Mouse (Mus musculus): ENCODE measurements at regions not wholly inside any gene's neighbourhood (a gene's known extent, or its start where the extent isn't known, plus 50 kb on each side); places are given as distances from the start of the nearest gene placed in this dataset.

DNA sequence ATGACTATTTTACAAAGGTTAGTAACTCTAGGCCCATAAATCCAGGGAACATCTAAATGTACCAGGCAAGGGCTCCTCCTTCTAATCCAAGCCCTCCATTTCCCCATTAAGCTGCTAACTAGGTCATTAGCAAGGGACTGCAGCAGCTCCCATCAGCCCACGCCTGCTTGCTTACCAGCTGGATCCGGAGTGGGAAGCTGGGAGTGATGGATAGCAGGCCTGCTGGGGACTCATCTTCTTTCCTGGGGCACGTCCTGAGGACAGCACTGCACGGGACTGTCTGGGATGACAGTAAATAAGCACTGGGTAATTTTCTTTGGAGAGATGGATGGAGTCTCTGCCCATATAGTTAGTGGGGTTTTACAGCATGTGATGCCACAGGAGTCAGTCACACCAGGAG, 276.0 kb downstream of the Tcerg1l start:
- Histone ChIP-seq H3K4me3 (ENCODE audit: low read depth, low read length) (no peak overlapping the region), H3K27me3 (ENCODE audit: control insufficient read depth, insufficient read depth, low read length) (no peaks in the 10 kb centered on the region), H3K27ac (ENCODE audit: insufficient read depth, low read depth, low read length) (no peak overlapping the region), H3K4me1 (ENCODE audit: control insufficient read depth, insufficient read depth, insufficient read length, low read length) (no peaks in the 10 kb centered on the region), H3K36me3 (ENCODE audit: control insufficient read depth, insufficient read depth, low read length) (no peaks in the 10 kb centered on the region)
- no peak for TF ChIP-seq POLR2A (IDR thresholded peaks at IDR 0.05; ENCODE audit: low read depth, low read length)
- TF ChIP-seq CTCF (IDR thresholded peaks at IDR 0.05; ENCODE audit: extremely low read depth, insufficient read length, insufficient replicate concordance, low read depth, low read length): no peak
- WGBS: 51% methylated on average over 4 of the region's 4 CpGs

DNA sequence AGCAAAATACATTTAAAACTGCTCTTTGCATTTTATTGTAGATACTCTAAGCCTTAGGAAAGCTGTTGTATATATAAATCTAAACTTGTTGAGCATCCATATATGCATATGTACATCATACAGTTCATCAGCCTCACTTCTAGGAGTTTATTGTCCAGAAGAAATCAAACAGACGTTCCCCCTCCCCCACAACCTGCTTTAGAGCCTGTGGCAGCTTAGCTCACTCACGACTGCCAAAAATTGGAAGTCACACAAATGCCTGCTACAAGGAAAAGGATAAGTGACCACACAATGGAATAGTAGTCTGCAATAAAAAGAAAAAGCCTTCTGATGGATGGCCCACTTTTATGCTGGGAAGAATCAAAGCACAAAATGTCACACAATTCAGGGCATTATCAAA, 267.8 kb downstream of the Tcerg1l start:
- Histone ChIP-seq H3K4me1 (ENCODE audit: control insufficient read depth, insufficient read depth, insufficient read length, low read length) (no peaks in the 10 kb centered on the region), H3K27me3 (ENCODE audit: control insufficient read depth, insufficient read depth, low read length) (no peaks in the 10 kb centered on the region), H3K27ac (ENCODE audit: insufficient read depth, low read depth, low read length) (no peak overlapping the region), H3K4me3 (ENCODE audit: low read depth, low read length) (no peak overlapping the region), H3K36me3 (ENCODE audit: control insufficient read depth, insufficient read depth, low read length) (no peaks in the 10 kb centered on the region)
- 40% methylated on average over 2 of the region's 2 CpGs for WGBS
- TF ChIP-seq CTCF (IDR thresholded peaks at IDR 0.05; ENCODE audit: extremely low read depth, insufficient read length, insufficient replicate concordance, low read depth, low read length) (no peak), POLR2A (IDR thresholded peaks at IDR 0.05; ENCODE audit: low read depth, low read length) (no peak)

DNA sequence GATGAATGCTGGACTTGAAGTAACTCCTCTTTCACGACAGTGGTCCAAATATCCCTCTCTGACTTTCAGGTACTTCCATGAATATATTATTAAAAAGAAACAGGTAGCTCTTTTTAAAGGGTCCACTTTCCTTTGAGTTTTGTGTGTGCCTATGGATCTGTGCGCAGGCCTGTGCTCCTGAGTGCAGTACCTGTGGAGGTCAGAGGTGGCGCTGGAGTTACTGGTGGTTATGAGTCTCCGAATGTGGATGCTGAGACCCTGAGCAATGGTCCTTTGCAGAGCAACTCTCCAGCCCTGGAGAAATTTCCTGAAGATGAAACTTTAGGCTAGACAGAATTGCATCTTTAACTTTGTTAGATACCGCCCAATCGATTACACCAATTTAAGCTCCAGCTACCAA, 264.1 kb downstream of the Tcerg1l start:
- H3K4me3 ChIP-seq (ENCODE audit: low read depth, low read length): no peak overlapping the region
- H3K36me3 ChIP-seq (ENCODE audit: control insufficient read depth, insufficient read depth, low read length): no peaks in the 10 kb centered on the region
- H3K27me3 ChIP-seq (ENCODE audit: control insufficient read depth, insufficient read depth, low read length): no peaks in the 10 kb centered on the region
- no peaks in the 10 kb centered on the region for H3K4me1 ChIP-seq (ENCODE audit: control insufficient read depth, insufficient read depth, insufficient read length, low read length)
- no peak overlapping the region for H3K27ac ChIP-seq (ENCODE audit: insufficient read depth, low read depth, low read length)
- TF ChIP-seq POLR2A (IDR thresholded peaks at IDR 0.05; ENCODE audit: low read depth, low read length): no peak
- no peak for TF ChIP-seq CTCF (IDR thresholded peaks at IDR 0.05; ENCODE audit: extremely low read depth, insufficient read length, insufficient replicate concordance, low read depth, low read length)
- 90% methylated on average over 6 of the region's 6 CpGs for WGBS

DNA sequence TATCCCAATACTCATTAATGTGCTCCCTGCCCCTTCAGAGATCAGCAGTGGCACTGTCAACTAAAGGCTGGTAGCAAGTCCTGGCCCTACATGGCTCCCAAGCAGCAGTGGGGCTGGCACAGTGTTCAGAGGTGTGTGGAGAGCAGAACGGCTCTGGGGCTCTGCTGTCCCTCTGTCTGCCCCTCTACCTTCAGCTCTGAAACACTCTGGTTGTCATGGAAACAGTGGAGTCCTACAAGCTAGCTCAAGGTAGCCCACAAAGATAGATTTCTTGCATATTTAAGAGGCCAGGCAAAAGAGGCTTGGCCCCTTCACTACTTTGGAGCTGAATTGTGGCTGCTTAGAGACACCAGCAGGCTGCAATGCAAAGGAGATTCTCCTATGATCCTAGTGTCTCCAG, 259.6 kb downstream of the Tcerg1l start:
- TF ChIP-seq CTCF (IDR thresholded peaks at IDR 0.05; ENCODE audit: extremely low read depth, insufficient read length, insufficient replicate concordance, low read depth, low read length) (no peak), POLR2A (IDR thresholded peaks at IDR 0.05; ENCODE audit: low read depth, low read length) (no peak)
- Histone ChIP-seq H3K27me3 (ENCODE audit: control insufficient read depth, insufficient read depth, low read length) (no peaks in the 10 kb centered on the region), H3K36me3 (ENCODE audit: control insufficient read depth, insufficient read depth, low read length) (no peaks in the 10 kb centered on the region), H3K27ac (ENCODE audit: insufficient read depth, low read depth, low read length) (no peak overlapping the region), H3K4me1 (ENCODE audit: control insufficient read depth, insufficient read depth, insufficient read length, low read length) (no peaks in the 10 kb centered on the region), H3K4me3 (ENCODE audit: low read depth, low read length) (no peak overlapping the region)
- WGBS: 37% methylated on average over 1 of the region's 1 CpGs

DNA sequence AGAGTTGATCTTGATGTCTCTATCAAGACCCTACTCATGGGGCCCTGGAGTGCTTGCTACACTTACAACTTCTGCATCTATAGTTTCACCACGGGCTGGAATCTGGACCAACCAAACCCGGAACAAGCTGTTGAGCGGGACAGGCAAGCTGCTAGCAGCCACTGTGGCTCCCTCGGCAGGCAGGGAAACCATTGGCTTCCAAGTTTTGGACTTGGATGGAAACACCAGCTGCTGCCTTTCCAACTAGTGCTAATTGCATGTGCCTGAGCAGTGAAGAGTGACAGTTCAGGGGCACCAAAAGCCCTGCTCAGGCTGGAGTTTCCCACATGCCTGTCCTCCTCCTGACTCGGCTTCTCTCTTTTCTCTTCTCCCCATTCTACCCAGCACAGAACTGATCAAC, 257.8 kb downstream of the Tcerg1l start:
- no peak overlapping the region for H3K27ac ChIP-seq (ENCODE audit: insufficient read depth, low read depth, low read length)
- no peak for TF ChIP-seq CTCF (IDR thresholded peaks at IDR 0.05; ENCODE audit: extremely low read depth, insufficient read length, insufficient replicate concordance, low read depth, low read length)

DNA sequence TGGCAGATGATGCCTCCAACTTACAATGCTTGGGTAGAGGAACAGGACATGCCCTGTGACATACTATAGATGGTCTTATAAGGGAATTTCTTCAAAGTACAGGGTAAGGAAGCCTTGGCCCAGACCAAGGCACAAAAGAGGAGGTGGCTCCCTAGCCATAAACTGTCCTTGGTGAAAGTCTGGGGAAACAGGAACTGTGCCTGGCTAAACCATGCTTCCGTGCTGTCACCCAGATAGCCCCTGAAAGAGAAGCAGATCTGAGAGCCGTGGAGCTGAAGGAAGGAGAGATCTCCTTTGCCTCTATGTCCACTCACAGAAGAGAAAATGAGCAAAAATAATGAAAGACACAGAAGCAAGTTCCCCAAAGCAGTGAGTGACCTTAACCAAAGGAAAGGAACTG, 248.0 kb downstream of the Tcerg1l start:
- 80% methylated on average over 2 of the region's 2 CpGs for WGBS
- H3K36me3 ChIP-seq (ENCODE audit: control insufficient read depth, insufficient read depth, low read length): no peaks in the 10 kb centered on the region
- TF ChIP-seq CTCF (IDR thresholded peaks at IDR 0.05; ENCODE audit: extremely low read depth, insufficient read length, insufficient replicate concordance, low read depth, low read length) (no peak), POLR2A (IDR thresholded peaks at IDR 0.05; ENCODE audit: low read depth, low read length) (no peak)
- H3K27ac ChIP-seq (ENCODE audit: insufficient read depth, low read depth, low read length): no peak overlapping the region
- H3K27me3 ChIP-seq (ENCODE audit: control insufficient read depth, insufficient read depth, low read length): no peaks in the 10 kb centered on the region
- no peak overlapping the region for H3K4me3 ChIP-seq (ENCODE audit: low read depth, low read length)
- no peaks in the 10 kb centered on the region for H3K4me1 ChIP-seq (ENCODE audit: control insufficient read depth, insufficient read depth, insufficient read length, low read length)

More for the DNA sequence above, 257.8 kb downstream of the Tcerg1l start:
- no peaks in the 10 kb centered on the region for H3K36me3 ChIP-seq (ENCODE audit: control insufficient read depth, insufficient read depth, low read length)
- H3K4me1 ChIP-seq (ENCODE audit: control insufficient read depth, insufficient read depth, insufficient read length, low read length): no peaks in the 10 kb centered on the region
- H3K27me3 ChIP-seq (ENCODE audit: control insufficient read depth, insufficient read depth, low read length): no peaks in the 10 kb centered on the region
- no peak overlapping the region for H3K4me3 ChIP-seq (ENCODE audit: low read depth, low read length)
- 81% methylated on average over 5 of the region's 5 CpGs for WGBS

DNA sequence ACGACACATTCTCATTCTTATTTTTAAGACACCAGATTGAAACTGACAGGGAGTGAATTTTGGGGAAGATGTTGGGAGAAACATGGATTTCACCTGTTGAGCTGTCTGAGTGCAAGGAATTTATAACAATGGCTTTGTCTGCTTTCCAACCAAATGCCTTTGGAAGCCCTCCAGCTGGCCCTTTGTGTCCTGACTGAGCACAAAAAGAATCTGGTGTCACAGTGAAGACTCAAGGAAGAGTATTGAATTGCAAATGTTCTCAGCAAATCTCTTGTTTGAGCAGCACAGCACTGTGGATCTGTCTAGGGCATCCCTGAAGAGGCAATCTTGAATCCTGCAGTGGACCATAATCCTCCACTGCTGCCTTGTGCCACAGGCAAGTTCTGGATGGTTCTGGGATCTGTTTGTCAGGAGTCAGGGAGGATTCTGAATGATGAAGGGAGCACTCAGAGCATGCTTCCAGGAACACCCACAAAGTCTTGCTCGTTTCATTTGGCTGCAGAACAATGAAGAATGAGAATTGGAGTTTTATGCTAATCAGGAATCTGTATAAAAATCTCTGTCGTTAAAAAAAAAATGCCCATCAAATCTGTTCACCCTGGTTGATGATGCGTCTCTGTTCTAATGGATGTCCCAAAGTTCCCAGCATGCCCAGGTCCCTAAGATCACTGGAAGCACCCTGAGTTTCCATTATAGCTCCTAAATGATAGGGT, 243.9 kb downstream of the Tcerg1l start:
- H3K27ac ChIP-seq (ENCODE audit: insufficient read depth, low read depth, low read length): no peak overlapping the region
- no peaks in the 10 kb centered on the region for H3K4me1 ChIP-seq (ENCODE audit: control insufficient read depth, insufficient read depth, insufficient read length, low read length)
- WGBS: 63% methylated on average over 4 of the region's 4 CpGs
- H3K27me3 ChIP-seq (ENCODE audit: control insufficient read depth, insufficient read depth, low read length): no peaks in the 10 kb centered on the region
- H3K4me3 ChIP-seq (ENCODE audit: low read depth, low read length): no peak overlapping the region
- H3K36me3 ChIP-seq (ENCODE audit: control insufficient read depth, insufficient read depth, low read length): no peaks in the 10 kb centered on the region
- no peak for TF ChIP-seq POLR2A (IDR thresholded peaks at IDR 0.05; ENCODE audit: low read depth, low read length)
- TF ChIP-seq CTCF (IDR thresholded peaks at IDR 0.05; ENCODE audit: extremely low read depth, insufficient read length, insufficient replicate concordance, low read depth, low read length): no peak

Data from small intestine, adult 2 months (tissue).